Mouse (Mus musculus) erythroid progenitor cell, adult 5-6 weeks (primary cell): ENCODE data around the gene Tgfbr1. TPM values are rescaled to one million over a fixed set of nuclear protein-coding genes. Genes with fewer than 3 reads are reported as not detected.

Experiments used
- ATAC-seq: replicated peaks from 2 replicates; pipeline ENCODE4 v1.8.0; 2016; ENCODE audit warnings: moderate number of reproducible peaks, mild to moderate bottlenecking, moderate TSS enrichment, inconsistent platforms; ENCODE audit not compliant: poor library complexity, low FRiP score, severe bottlenecking
- total RNA-seq, 2 experiments: library from RNA; stranded (forward) in 1 of 2; stranded (reverse) in 1 of 2; fragments of 150-400 nt in 1 of 2; fragments of 186-747, 209-891 nt in 1 of 2; gene quantifications; 2 replicates each; pipeline versions ENCODE4 v1.2.3 to v1.2.4; 2015 to 2017; ENCODE audit warnings: low replicate concordance in 2 of 2

Tgfbr1 gene
- total RNA-seq, 2 experiments from 2014 or later = 4.6 to 7.5 TPM

DNA sequence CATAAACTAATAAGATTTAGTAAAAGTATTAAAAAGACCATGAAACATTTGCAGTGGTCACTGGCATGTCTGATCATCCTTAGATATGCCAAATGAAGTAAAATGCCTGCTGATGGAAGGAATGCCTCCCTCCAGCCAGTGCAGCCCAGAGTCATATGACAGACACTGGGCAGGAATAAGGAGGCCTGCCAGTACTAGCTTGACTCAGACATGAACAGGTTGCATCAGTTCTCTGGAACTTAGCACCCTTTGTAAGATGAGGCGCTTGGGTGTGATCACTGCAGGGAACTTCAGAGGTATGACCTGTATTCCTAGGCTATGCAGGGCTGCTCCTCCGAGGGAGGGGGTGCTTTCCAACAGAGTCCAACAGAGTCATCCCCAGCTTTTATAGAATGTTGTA, 54.1 kb downstream of the Tgfbr1 start:
- ATAC-seq = no peak

DNA sequence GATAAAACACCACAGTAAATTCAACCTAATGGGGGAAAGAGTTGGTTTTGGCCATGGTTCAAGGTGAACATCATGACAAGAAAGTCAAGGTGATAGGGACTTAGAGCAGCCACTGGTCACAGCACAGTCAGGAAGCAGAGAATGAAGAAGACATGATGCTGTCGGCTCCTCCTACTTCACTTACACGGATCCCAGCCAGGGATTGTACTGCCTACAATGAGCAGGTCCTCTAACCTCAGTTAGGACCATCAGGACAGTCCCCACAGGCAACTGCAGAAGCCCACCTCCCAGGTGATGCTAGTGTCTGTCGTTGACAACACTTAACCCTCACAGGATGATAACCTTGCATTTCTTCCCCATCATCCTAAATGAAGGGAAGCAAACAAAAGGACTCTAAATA, 64.8 kb downstream of the Tgfbr1 start:
- ATAC-seq = no peak

GRCm38 (mm10) chr4:47419268-47419973, 66.4 kb downstream of the Tgfbr1 start:
- ATAC-seq = no peak

DNA sequence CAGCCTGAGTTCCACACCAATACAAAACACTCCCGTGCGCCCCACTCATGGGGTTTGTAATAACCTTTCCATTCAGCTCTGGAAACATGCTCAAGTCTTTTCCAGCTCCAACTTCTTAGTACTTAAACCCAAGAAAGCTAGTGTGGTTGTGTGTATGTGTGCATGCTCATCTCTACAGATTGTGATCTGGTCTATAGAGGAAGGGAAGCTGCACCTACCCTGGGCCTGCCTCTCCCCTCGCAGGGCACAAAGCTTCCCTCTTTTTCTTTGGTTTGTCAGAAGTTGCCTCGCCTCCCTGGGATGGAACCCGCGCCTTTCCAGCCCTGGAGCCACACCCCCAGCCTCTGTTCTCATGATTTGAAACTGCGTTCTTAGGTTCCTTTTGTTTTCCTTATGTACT, 67.2 kb downstream of the Tgfbr1 start:
- ATAC-seq = no peak

DNA sequence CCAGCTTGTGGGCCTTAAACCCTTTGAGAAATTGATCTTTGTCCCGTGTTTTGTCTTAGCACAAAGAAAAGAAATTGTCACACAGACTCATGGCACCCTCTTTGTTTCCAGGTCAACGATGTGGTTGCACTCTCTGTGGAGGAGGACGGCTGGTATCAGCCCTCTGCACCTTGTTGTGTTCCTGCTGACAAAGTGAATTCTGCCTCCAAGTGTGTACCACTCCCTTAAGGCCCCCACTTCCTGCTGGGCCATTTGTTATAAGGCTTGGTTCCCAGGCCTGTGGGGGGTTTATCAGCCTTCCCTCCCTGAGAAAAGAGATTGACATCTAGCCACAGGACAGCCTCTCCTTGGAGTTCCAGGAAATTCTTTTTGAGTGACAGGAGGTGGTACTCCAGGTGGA, 69.2 kb downstream of the Tgfbr1 start:
- no peak for ATAC-seq

- ATAC-seq = no peak
These were observed 69.9 kb downstream of the Tgfbr1 start for GRCm38 (mm10) chr4:47422946-47423345.

DNA sequence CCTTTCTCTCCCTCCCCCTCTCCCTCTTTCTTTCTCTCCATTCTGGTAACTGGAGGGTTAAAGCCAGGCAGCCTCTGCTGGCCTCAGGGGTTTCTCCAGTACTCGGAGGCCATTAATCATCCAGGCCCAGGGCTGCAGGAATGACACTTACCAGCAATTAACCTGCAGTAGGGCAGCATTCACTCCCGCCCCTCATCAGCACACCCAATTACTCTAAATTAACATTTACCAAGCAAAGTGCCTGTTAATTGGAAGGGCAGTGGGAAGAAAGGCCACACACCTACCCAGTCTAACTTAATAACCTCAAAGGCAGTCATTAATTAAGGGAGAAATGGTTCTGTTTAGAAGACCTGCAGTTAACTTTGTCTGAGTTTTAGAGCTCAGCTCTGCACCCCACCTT, 71.4 kb downstream of the Tgfbr1 start:
- ATAC-seq = no peak

GRCm38 (mm10) chr4:47425247-47425830, 72.3 kb downstream of the Tgfbr1 start:
- no peak for ATAC-seq

GRCm38 (mm10) chr4:47427606-47428005, 74.6 kb downstream of the Tgfbr1 start:
- ATAC-seq = no peak

GRCm38 (mm10) chr4:47430557-47430956, 77.5 kb downstream of the Tgfbr1 start:
- ATAC-seq = no peak

GRCm38 (mm10) chr4:47431081-47431480, 78.1 kb downstream of the Tgfbr1 start:
- no peak for ATAC-seq

DNA sequence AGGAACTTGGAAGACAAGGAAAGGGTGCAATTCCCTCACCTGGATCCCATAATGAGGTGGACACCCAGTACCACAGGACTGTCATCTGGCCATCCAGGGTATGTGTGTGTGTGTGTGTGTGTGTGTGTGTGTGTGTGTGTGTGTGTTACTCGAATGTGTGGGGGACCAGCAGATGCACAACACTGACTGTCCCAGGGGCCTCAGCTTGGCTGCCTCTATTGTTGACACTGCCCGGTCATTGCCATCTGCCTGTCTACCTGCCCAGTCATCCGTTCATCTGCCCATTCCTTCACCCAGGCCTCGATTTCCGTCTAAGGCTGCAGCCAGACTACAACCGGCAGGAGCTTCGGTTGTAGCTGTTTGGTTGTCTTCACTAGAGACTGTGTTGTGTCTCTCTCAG, 79.7 kb downstream of the Tgfbr1 start:
- no peak for ATAC-seq

- ATAC-seq = no peak
These were observed 82.1 kb downstream of the Tgfbr1 start for GRCm38 (mm10) chr4:47435131-47435530.

DNA sequence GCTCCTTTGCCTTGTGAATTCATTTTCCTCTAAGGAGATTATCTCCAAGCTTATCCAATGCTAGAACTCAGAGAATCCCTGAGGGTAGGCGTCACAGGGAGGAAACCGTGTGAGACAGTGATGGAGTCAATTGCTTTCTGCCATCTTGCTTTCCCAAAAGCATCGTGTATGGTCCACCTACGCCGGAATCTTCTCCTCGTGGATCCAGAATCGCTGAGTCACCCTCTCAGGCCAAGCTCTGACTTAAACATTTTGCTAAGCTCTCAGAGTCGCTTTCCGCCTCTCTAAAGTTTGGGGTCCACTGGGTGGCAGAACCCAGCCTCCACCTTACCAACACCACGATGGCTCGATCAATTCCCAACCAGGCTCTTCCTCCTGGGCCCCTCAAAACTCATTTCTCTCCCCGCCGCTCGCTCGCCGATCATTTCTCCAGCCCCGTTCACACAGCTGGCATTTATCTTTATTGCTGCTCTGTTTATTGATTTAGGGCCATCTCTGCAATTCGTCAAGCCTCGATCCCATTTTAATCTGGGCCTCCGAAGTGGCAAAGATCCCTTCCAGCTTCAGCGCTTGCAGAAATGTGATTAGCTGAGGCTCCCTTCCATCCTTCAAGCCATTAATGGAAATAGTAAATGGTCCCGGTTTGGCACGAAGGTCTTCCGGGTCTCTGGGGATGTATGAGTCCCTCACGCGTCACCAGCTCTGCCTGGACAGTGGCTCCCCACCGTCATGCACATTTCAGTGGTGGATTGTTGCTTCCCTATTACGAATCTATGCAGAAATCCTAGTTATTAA, 82.7 kb downstream of the Tgfbr1 start:
- ATAC-seq = no peak

DNA sequence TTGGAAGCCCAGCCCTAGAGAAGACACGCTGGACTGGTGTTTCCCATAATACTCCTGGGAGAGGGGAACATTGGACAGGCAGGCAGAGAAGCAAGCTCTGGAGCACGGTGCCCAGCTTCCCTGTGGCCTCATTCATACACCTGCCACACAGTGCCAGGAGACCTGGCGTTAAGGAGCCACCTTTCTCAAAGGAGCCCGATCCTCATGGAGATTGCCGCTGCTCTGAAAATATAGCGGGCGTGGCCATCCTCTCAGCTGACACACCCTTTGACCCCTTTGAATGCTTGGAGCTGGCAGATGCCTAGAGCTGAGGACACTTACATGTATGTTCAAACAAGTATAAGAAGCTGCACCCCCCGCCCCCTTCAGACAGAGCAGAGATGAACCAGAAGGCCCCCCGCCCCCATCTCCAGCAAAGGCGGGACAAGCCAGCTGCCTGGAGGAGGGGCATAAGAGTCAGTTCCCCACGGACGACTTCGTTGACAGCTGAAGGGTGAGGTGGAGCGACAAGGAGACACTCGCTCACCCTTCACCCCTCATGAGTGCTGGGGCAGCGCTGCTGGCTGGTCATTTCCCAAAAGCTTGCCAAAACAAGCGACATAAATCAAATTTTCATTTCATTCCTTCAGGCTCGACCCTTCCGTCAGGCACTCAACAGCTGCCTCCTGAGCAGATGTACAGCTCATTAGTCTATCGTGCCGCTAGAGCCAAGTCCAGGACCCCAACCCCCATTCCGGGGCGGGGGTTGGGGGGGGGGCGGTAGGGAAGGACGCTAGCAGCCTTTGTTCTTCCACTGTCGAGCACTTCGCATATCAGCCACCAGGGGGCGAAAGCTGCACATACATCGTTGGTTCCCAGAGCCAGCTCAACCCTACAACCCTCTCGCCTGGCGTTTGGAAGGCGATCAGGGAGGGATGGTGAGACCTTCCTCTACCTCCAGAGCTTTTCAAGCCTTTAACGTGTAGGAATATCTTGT, 84.6 kb downstream of the Tgfbr1 start:
- ATAC-seq = peak; percentile 66

DNA sequence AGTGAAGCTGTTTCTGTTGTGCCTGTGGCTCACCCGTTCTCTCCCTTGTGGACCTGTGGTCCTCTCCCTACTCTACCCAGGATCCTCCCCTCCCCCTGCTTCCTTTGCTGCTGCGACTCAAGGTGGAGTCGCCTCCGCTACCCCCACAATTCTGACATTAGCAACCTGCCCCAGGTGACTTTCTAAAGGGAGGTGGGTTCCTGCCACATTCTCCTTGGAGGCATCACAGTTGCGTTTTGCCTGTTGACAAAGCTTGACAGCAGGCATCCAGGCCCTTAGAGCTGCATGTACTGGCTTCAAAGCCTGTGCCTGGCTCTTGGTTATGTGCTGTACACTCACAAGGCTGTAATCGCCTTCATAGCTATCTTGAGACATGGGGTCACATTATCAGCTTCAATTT, 85.9 kb downstream of the Tgfbr1 start:
- ATAC-seq = no peak

- no peak for ATAC-seq
These were observed 87.9 kb downstream of the Tgfbr1 start for GRCm38 (mm10) chr4:47440951-47441350.

- ATAC-seq = no peak
These were observed 95.5 kb downstream of the Tgfbr1 start for GRCm38 (mm10) chr4:47448526-47448925.

DNA sequence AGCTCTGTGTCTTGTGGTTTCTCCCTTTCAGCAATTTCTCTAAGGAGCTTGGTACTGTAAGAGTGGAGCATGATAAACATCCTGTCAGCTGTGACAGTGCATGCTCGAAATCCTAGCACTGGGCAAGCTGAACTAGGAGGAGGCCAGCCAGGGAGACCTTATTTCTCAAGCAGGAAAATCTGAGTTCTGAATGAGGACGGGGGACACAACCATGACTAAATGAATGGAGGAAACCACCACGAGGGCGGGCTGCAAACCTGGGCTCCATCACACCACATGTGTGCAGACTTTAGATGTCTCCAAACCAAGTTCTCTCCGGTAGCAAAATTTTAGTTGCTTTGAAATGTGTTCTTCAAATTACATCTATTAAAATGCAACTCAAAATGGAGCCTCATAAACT, 96.1 kb downstream of the Tgfbr1 start:
- ATAC-seq = no peak
